Mouse (Mus musculus): ENCODE data around the gene Smg6. TPM values are rescaled to one million over a fixed set of nuclear protein-coding genes. Genes with fewer than 3 reads are reported as not detected.

Smg6 gene
- polyA plus RNA-seq, 1 experiment from 2014 or later = 21.0 TPM

MicroRNAs within 50 kb of the gene (microRNA counts, 519-probe panel; counts per million panel counts)
- microRNA mmu-miR-132 (2,366 counts per million, percentile 64 among the panel's probes with 10 or more counts), microRNA mmu-miR-212 (188 counts per million, percentile 57 among the panel's probes with 10 or more counts)

Small RNA genes within 50 kb of the gene (microRNA-seq; reads per million reads assigned to microRNA genes)
- gene Mir132 (63.1 reads per million, percentile 44 among the genes with 10 or more reads in this experiment), gene Mir212 (7.6 reads per million, percentile 18 among the genes with 10 or more reads in this experiment)

Other genes starting within 250 kb of the Smg6 start
- gene Pafah1b1, start 201.2 kb upstream of the Smg6 start, polyA plus RNA-seq (2016; fragmentation: Nextera tagmentation; extraction: Ambion mirVana) = 48.2 and 52.3 TPM in 2 replicates
- gene Mettl16, start 155.0 kb upstream of the Smg6 start, polyA plus RNA-seq (2016; fragmentation: Nextera tagmentation; extraction: Ambion mirVana) = 73.0 and 73.7 TPM in 2 replicates
- 5.2 and 5.3 TPM in 2 replicates for gene Mnt, start 94.9 kb upstream of the Smg6 start, polyA plus RNA-seq (2016; fragmentation: Nextera tagmentation; extraction: Ambion mirVana)
- gene Sgsm2, start 28.8 kb upstream of the Smg6 start, polyA plus RNA-seq (2016; fragmentation: Nextera tagmentation; extraction: Ambion mirVana) = 4.4 and 4.7 TPM in 2 replicates
- gene Tsr1, start 27.8 kb upstream of the Smg6 start, polyA plus RNA-seq (2016; fragmentation: Nextera tagmentation; extraction: Ambion mirVana) = 52.9 and 59.4 TPM in 2 replicates
- 15.4 and 17.7 TPM in 2 replicates for gene Srr, start 125 bp downstream of the Smg6 start, polyA plus RNA-seq (2016; fragmentation: Nextera tagmentation; extraction: Ambion mirVana)
- gene Hic1, start 243.7 kb downstream of the Smg6 start, polyA plus RNA-seq (2016; fragmentation: Nextera tagmentation; extraction: Ambion mirVana) = 0.23 and 1.3 TPM in 2 replicates

All from embryonic facial prominence, embryonic 10.5 days (tissue).